Mouse (Mus musculus) thymus, postnatal 4 days (tissue): ENCODE results near the gene Celf5.
A peak's percentile ranks its signal among the peaks of the same experiment; 100 is the strongest.

Source experiments
- DNase-seq: peaks from one replicate; pipeline ENCODE4 v3.0.0; 2021

The Celf5 gene

GRCm38 (mm10) chr10:81482533-81482889 is at the start of gene Celf5:
Gene Celf5, minus strand, starts transcription at chr10:81482709.
- peak; percentile 80 for DNase-seq

- peak; percentile 94 for DNase-seq
These were observed 44.3 kb upstream of the Celf5 start for GRCm38 (mm10) chr10:81526779-81527178.

- no peak for DNase-seq
These were observed 42.6 kb upstream of the Celf5 start for GRCm38 (mm10) chr10:81525017-81525694.

- no peak for DNase-seq
These were observed 41.6 kb upstream of the Celf5 start, which contains the start of gene Gna15 for GRCm38 (mm10) chr10:81524051-81524605. Gene Gna15, minus strand, starts transcription at chr10:81524225.

GRCm38 (mm10) chr10:81523570-81523969 is 41.1 kb upstream of the Celf5 start:
- DNase-seq = no peak

GRCm38 (mm10) chr10:81523142-81523541 is 40.6 kb upstream of the Celf5 start:
- DNase-seq = no peak

- no peak for DNase-seq
These were observed 37.5 kb upstream of the Celf5 start for GRCm38 (mm10) chr10:81519978-81520365.

- DNase-seq = no peak
These were observed 36.9 kb upstream of the Celf5 start for GRCm38 (mm10) chr10:81519227-81519977.

GRCm38 (mm10) chr10:81518546-81518945 is 36.0 kb upstream of the Celf5 start:
- DNase-seq = peak; percentile 92

GRCm38 (mm10) chr10:81517227-81517626 is 34.7 kb upstream of the Celf5 start:
- no peak for DNase-seq

- no peak for DNase-seq
These were observed 31.3 kb upstream of the Celf5 start for GRCm38 (mm10) chr10:81513798-81514197.

- no peak for DNase-seq
These were observed 27.8 kb upstream of the Celf5 start for GRCm38 (mm10) chr10:81510246-81510810.

- DNase-seq = no peak
These were observed 25.4 kb upstream of the Celf5 start for GRCm38 (mm10) chr10:81507691-81508489.

- no peak for DNase-seq
These were observed 24.6 kb upstream of the Celf5 start for GRCm38 (mm10) chr10:81507095-81507494.

- DNase-seq = no peak
These were observed 22.6 kb upstream of the Celf5 start for GRCm38 (mm10) chr10:81505016-81505664.

- DNase-seq = peak; percentile 97
These were observed 20.1 kb upstream of the Celf5 start for GRCm38 (mm10) chr10:81502658-81503057.

- DNase-seq = no peak
These were observed 19.4 kb upstream of the Celf5 start for GRCm38 (mm10) chr10:81501863-81502262.

GRCm38 (mm10) chr10:81500032-81500431 is 17.5 kb upstream of the Celf5 start, which contains the start of gene S1pr4:
Gene S1pr4, minus strand, starts transcription at chr10:81500132.
- no peak for DNase-seq

- peak; percentile 84 for DNase-seq
These were observed 16.9 kb upstream of the Celf5 start for GRCm38 (mm10) chr10:81499250-81499901.

- peak; percentile 66 for DNase-seq
These were observed 16.1 kb upstream of the Celf5 start for GRCm38 (mm10) chr10:81498316-81499249.
